Mouse (Mus musculus) kidney, postnatal 0 days (tissue): ENCODE measurements around the gene Pecr. TPM values are rescaled to one million over a fixed set of nuclear protein-coding genes. Genes with fewer than 3 reads are reported as not detected.
A peak's percentile ranks its signal among the peaks of the same experiment; 100 is the strongest.

Source experiments
- ATAC-seq: fragments of 200-750 bp; cut with Nextera tagmentation; replicated peaks from 2 replicates; pipeline ENCODE4 v1.8.0; 2017; ENCODE audit warnings: low read depth, moderate number of reproducible peaks, moderate TSS enrichment, moderate library complexity; ENCODE audit not compliant: low FRiP score
- DNase-seq: peaks from one replicate; pipeline ENCODE4 v3.0.0-alpha.2; 2016; ENCODE audit warnings: low spot score
- H3K27ac ChIP-seq: fragments of 300-500 bp; sonication (generic); 2 replicates; pipeline ENCODE4 v1.5.1; 2014; ENCODE audit warnings: mild to moderate bottlenecking
- H3K27me3 ChIP-seq: fragments of 300-500 bp; sonication (generic); 2 replicates; pipeline ENCODE4 v1.6.1; 2014; ENCODE audit warnings: low read length, mixed read lengths; ENCODE audit not compliant: insufficient read depth
- H3K36me3 ChIP-seq: fragments of 300-500 bp; sonication (generic); 2 replicates; pipeline ENCODE4 v1.6.1; 2014; ENCODE audit warnings: low read length, mixed read lengths; ENCODE audit not compliant: insufficient read depth
- H3K4me1 ChIP-seq: fragments of 300-500 bp; sonication (generic); replicated peaks from 2 replicates; pipeline ENCODE4 v1.6.1; 2014; ENCODE audit warnings: antibody characterized with exemption, low read length, mixed read lengths; ENCODE audit not compliant: insufficient read depth
- H3K4me2 ChIP-seq: fragments of 300-500 bp; sonication (generic); 2 replicates; pipeline ENCODE4 v1.6.1; 2014; ENCODE audit warnings: mild to moderate bottlenecking, low read length, moderate library complexity, mixed read lengths
- H3K4me3 ChIP-seq: fragments of 300-500 bp; sonication (generic); replicated peaks from 2 replicates; pipeline ENCODE4 v1.5.1; 2014; ENCODE audit warnings: low read depth, low read length
- H3K9ac ChIP-seq: fragments of 300-500 bp; sonication (generic); 2 replicates; pipeline ENCODE4 v1.6.1; 2014; ENCODE audit warnings: low read depth, low read length
- H3K9me3 ChIP-seq: fragments of 300-500 bp; sonication (generic); replicated peaks from 2 replicates; pipeline ENCODE4 v1.6.1; 2016; ENCODE audit warnings: low read length, inconsistent platforms, mixed read lengths
- CTCF ChIP-seq: IDR thresholded peaks from 2 replicates; pipeline ENCODE4 v1.5.1; 2016; ENCODE audit warnings: antibody characterized with exemption, low read depth, mild to moderate bottlenecking, moderate library complexity
- WGBS: fragments of 180-500 bp; shearing (Covaris S2); extraction: QIAGEN DNeasy Blood & Tissue Kit; methylation state at CpG from one replicate; pipeline ENCODE4 v1.1.7; 2014; 5-methylcytosine and 5-hydroxymethylcytosine counted together
- polyA plus RNA-seq: library from polyadenylated mRNA; unstranded; fragments of >200 nt; fragmentation: Nextera tagmentation; extraction: Ambion mirVana; gene quantifications from 2 replicates; pipeline ENCODE4 v1.2.1, GENCODE M21; 2015

Gene Pecr
- polyA plus RNA-seq, 1 experiment from 2014 or later, result 82.0 TPM

DNA sequence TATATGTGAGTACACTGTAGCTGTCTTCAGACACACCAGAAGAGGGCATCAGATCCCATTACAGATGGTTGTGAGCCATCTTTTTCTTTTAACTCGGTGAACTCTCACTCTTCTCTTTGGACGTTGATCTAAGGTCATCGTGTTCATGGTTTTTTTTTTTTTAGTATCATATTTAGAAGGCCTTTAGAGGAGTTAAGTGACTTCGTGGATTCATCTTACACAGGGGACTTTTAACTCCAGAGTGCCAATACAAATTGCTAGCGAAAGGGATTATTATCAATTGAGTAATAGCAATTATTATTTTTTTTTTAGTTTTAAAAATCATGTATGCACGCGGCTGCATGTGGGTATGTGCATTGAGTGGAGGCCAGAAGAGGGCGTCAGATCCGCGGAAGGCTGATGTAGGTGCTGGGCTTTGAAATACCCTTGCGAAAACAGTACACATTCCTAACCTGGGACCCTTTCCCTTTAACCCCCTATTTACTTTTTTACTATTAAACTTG lies 22.6 kb upstream of the Pecr start:
- DNase-seq, result peak; percentile 34
- peak; percentile 61 for ATAC-seq
- 0 out of 2 replicates have a peak, but pooled peaks cover 2% of the 10 kb centered on the region for H3K36me3 ChIP-seq
- no peaks in the 10 kb centered on the region for H3K27me3 ChIP-seq
- H3K4me2 ChIP-seq, result peak overlapping the region; percentile 62
- peak overlapping the region; percentile 56 for H3K4me3 ChIP-seq
- 1% methylated on average over 11 of the region's 11 CpGs for WGBS
- H3K4me1 ChIP-seq, result 0 out of 2 replicates have a peak, but pooled peaks cover 3% of the 10 kb centered on the region
- H3K9ac ChIP-seq, result peak overlapping the region; percentile 54; the same call in 1 of the 2 replicates
- peak overlapping the region; percentile 85 for H3K27ac ChIP-seq
- peak; percentile 61 for TF ChIP-seq CTCF
- no peaks in the 10 kb centered on the region for H3K9me3 ChIP-seq

DNA sequence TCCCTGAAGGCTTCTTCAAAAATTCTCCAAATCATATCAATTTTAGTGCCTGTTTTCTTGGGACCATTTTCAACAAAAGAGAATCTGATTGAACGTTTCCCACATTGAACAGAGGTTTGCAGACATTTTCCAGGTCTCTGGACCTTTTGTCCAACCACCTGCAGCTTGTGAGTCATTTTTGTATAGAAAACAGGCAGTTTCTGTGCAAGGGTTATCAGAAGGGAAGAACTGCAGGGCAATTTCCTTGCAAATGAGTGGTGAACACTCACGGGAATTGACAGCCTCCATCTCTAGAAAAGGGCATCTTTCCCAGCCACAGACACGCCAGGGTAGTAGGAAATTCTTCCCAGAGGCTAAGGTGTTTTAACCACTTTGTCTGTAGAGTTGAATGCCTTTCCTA lies 22.1 kb upstream of the Pecr start:
- ATAC-seq (no peak), DNase-seq (no peak)
- Histone ChIP-seq H3K27me3 (no peaks in the 10 kb centered on the region), H3K9ac (no peak overlapping the region), H3K4me3 (no peak overlapping the region), H3K9me3 (no peaks in the 10 kb centered on the region), H3K4me1 (0 out of 2 replicates have a peak, but pooled peaks cover 3% of the 10 kb centered on the region), H3K27ac (no peak overlapping the region), H3K4me2 (no peak overlapping the region), H3K36me3 (0 out of 2 replicates have a peak, but pooled peaks cover 2% of the 10 kb centered on the region)
- WGBS, result 70% methylated on average over 3 of the region's 3 CpGs
- no peak for TF ChIP-seq CTCF

DNA sequence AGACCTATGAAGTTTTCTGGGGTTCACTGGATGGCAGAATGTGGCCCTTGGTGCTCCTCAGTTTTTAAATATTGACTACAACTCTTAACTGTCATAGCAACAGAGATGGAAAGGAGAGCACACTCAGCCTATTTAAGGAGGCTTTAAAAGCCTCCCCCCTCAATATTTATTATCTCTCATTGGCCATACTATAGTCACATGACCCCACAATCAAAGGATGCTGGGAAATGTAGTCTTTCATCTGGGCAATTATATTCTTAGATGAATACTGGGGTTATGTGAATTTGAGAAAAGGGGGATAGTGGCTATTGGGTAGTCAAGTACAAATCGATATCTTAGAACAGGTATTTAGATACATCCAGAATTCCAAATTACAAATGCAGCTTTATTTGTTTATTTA lies 17.7 kb upstream of the Pecr start:
- DNase-seq (no peak), ATAC-seq (no peak)
- H3K9me3 ChIP-seq, result no peaks in the 10 kb centered on the region
- H3K36me3 ChIP-seq, result no peaks in the 10 kb centered on the region
- no peak overlapping the region for H3K4me3 ChIP-seq
- H3K4me2 ChIP-seq, result no peak overlapping the region
- H3K9ac ChIP-seq, result no peak overlapping the region
- H3K27me3 ChIP-seq, result no peaks in the 10 kb centered on the region
- no peak for TF ChIP-seq CTCF
- H3K27ac ChIP-seq, result no peak overlapping the region
- no peaks in the 10 kb centered on the region for H3K4me1 ChIP-seq
- WGBS, result 90% methylated on average over 1 of the region's 1 CpGs

DNA sequence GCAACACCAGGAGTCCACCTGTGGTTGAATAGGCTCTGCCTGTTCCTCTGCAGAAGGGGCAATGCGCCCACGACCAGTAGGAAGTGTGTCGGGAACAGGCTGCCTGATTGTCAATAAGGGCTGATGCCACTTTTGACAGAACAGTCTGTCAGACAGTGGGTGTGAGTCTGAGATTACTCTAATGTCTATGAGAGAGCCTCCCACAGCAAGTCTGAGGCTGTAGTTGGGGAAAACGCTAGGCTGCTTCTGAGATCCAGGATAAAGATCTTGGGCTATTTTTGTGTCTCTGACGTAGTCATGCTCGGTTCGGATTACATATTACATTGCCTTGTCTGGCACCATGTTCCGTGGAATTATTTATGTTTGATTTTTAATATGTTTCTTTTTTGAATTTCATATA lies 11.6 kb upstream of the Pecr start:
- H3K9ac ChIP-seq, result no peak overlapping the region
- no peaks in the 10 kb centered on the region for H3K36me3 ChIP-seq
- WGBS, result 76% methylated on average over 8 of the region's 8 CpGs
- H3K9me3 ChIP-seq, result no peaks in the 10 kb centered on the region
- TF ChIP-seq CTCF, result no peak
- H3K4me1 ChIP-seq, result no peaks in the 10 kb centered on the region
- no peak overlapping the region for H3K27ac ChIP-seq
- ATAC-seq (no peak), DNase-seq (no peak)
- no peak overlapping the region for H3K4me2 ChIP-seq
- H3K4me3 ChIP-seq, result no peak overlapping the region
- H3K27me3 ChIP-seq, result no peaks in the 10 kb centered on the region

DNA sequence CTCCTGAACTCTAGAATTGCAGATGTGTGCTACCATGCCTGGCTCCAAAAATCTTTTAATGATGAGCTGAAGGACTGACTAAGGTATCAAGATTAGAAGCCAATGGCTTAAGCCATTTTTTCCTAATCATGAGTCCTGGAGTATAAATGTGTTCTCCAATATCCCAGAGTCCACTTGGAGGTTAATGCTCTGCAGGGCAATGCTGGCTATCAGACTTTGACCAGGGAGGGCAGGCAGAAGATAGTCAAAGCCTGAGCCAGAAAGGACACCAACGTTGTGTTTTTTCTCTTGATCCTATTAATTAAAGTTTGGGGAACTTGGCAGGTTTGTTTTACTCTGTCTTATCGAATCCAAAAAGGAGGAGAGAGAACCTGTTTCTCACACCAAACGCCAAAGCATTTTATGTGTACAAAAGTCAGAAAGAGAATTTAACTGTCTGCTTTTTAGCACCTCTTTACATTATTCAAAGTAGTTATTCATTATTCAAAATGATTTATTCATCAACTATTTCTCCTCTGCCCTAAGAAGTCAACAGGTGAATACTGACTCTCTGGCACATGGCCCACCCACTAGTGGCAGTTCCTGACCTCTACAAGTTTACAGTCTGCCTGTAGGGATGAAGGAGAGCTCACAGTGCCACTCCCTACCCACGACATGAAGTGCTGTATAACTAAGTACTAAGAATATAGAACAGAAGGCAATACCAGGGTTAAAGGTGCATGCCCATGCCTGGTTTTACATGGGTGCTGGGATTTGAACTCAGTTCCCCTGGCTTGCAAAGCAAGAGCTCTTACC lies 10.0 kb upstream of the Pecr start:
- Histone ChIP-seq H3K27ac (peak overlapping the region; percentile 2; the same call in 1 of the 2 replicates), H3K9ac (no peak overlapping the region), H3K27me3 (no peaks in the 10 kb centered on the region), H3K36me3 (no peaks in the 10 kb centered on the region), H3K9me3 (no peaks in the 10 kb centered on the region), H3K4me1 (no peaks in the 10 kb centered on the region), H3K4me3 (no peak overlapping the region), H3K4me2 (no peak overlapping the region)
- TF ChIP-seq CTCF, result peak; percentile 2; the same call in 1 of the 2 replicates
- ATAC-seq (no peak), DNase-seq (no peak)
- 60% methylated on average over 4 of the region's 4 CpGs for WGBS

DNA sequence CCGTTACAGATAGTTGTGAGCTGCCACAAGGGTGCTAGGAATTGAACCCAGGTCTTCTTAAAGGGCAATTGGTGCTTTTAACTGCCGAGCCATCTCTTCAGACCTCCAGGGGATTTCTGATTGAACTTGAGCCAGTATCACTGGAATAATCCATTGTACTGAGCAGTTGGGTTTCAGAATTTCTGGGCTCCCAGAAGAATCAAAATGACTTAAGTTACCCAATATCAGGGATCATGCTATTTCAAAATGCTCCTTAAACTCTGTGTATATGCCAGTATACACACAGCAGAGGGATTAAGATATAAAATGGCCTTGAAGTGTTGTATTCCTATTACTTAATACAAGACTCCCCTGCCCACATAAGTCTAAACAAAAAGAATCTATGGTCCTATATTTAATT lies 7.8 kb upstream of the Pecr start:
- no peaks in the 10 kb centered on the region for H3K36me3 ChIP-seq
- DNase-seq (no peak), ATAC-seq (no peak)
- no peak overlapping the region for H3K27ac ChIP-seq
- 84% methylated on average over 2 of the region's 2 CpGs for WGBS
- TF ChIP-seq CTCF, result no peak
- no peaks in the 10 kb centered on the region for H3K4me1 ChIP-seq
- no peak overlapping the region for H3K4me2 ChIP-seq
- H3K27me3 ChIP-seq, result no peaks in the 10 kb centered on the region
- H3K9ac ChIP-seq, result no peak overlapping the region
- H3K9me3 ChIP-seq, result no peaks in the 10 kb centered on the region
- H3K4me3 ChIP-seq, result no peak overlapping the region
